Mouse (Mus musculus) megakaryocyte, adult 5-6 weeks (primary cell): ENCODE measurements around the gene Mr1. TPM values are rescaled to one million over a fixed set of nuclear protein-coding genes. Genes with fewer than 3 reads are reported as not detected.

ENCODE experiments used
- ATAC-seq: 2 replicates; pipeline ENCODE4 v1.8.0; 2016; ENCODE audit warnings: mild to moderate bottlenecking, inconsistent platforms; ENCODE audit not compliant: poor library complexity, severe bottlenecking
- total RNA-seq, 2 experiments: library from RNA; stranded (forward) in 1 of 2; stranded (reverse) in 1 of 2; fragments of 153-499, 151-499 nt in 1 of 2; fragments of 221-1000, 200-1000 nt in 1 of 2; gene quantifications; 2 replicates each; pipeline versions ENCODE4 v1.2.3 to v1.2.4; 2015 to 2017

Mr1 gene
- total RNA-seq, 2 experiments from 2014 or later, result 3.0 to 4.5 TPM

DNA sequence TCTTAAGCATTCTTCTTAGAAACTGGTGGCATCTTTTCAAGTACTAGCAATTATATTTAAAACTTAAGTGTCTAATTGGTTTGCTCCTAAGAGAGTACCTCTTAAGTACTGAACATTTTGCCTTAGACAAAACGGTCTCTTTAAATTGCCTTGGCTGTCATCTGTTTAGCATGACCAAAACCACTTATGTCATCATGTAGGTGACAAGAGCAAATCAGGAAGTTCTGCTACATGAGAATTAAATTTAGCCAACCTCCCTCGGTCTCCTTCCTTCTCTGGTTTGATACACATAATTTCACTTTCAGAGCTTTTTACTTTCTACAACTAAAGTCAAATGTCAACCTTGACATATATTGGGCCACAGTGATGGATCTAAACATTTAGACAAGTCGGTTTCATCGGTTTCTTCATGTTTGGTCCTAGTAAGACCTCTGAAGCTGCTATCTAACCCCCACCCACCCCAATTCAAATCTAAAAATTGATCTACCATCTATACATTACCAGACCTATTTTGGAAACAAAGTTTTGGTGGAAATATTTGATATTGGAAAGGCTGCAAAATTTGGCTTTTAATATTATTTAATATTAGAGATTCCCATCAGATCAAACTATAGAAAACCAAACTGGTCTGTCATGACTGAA is 49.9 kb downstream of the Mr1 start:
- peak; percentile 33 for ATAC-seq

DNA sequence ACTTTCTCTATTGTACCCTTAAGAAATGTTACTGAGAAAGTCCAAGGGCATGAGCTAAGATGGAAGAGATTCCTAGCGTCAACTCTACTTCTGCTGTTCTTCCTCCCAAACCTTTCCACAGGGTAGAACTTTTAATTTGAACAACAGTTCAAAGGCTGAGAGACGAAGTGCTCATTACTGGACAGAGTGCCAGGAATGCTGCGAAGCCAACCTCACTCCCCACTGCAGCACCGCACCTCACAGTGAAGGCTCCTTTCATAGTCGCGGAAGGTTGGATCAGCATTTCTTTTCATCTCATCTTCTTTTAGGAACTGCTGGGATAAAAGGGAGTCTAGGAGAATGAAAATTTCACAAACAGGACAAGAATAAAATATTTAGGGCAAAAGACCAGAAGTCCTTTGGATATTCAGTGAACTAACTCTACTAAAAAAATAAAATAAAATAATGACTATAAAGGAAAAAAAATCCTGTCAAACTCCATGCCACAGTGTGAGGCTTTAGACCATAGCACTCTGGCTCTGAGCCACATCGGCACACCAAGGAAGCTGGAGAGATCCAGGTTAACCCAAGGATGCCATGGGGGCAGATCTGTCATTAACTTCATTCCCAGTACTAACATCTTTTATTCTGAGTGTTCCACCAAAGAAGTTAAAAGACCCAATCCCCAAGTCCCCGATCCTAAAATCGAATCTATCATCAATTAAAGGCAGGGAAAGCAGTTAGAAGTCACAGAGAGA is 52.5 kb downstream of the Mr1 start:
- ATAC-seq, result no peak

DNA sequence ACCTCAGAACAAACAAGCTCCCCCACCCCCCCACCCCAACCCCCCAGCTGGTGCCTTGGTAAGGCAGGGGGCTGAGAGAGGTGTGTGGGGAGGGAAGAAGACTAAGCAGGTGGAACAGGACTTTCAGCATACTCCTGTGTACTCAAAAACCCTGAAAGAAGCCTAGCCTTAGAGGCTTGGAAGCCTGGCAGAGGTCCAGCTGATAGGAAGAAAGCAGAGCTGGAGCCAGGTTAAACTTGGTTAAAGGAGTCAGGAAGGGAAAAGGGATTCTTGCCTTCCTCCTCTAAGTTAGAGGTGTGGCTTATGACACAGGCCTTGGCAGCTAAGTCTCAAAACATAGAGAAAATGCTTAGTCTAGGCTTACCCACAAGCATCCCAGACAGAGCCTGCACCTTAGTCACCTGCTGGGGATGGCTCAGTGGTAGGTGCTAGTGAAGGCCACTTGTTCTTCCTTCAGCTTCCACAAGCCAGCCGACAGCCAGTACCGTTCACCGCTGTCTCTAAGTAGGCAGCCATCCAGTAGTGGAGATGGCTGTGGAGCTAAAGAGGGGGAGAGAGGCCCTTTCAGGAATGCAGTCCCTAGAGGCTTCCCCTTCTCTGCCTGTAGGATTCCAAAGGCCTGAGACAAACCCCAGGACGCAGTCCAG is 53.3 kb downstream of the Mr1 start:
- no peak for ATAC-seq

DNA sequence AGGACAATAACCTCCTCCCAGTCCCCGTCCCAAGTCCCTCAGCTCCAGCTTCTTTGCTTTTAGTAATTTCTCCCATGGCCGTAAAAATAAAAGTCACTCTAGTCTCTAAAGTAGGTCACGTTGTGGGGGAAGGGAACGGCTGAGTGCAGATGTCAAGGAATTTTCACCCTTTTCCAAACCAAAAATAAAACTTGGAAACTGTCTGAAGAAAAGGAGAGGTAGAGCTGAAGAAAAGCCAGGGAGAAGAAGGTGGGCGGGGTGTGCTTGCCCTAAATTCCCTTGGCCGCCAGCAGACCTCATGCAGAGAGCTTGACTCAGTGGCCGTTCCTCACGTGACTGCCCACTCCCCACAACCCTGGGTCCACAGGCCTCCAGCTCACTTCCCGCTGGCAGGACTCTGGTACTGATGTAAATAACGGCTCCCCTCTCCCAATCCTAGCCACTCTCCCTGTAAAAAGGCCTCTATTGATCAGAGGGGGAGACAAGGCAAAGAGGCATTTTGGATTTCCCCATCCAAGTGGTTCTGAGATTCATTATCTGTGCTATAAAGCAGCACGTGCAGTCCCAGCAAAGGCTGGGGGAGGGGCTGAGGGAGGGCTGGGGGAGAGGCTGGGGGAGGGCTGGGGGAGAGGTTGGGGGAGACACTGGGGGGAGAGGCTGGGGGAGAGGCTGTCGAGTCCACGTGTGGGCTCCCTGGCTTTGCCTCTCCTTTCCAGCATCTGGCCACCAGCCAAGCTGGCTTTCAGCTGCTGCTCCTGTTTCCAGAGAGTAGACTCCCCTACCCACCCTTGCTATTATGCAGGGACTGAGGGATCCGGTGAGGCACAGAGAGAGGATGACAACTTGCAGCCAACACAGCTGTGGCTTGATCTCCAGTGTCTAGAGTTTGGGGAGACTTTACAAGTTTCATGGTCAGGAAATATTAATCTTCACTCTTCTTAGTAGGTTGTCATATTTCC is 54.5 kb downstream of the Mr1 start:
- ATAC-seq, result no peak

DNA sequence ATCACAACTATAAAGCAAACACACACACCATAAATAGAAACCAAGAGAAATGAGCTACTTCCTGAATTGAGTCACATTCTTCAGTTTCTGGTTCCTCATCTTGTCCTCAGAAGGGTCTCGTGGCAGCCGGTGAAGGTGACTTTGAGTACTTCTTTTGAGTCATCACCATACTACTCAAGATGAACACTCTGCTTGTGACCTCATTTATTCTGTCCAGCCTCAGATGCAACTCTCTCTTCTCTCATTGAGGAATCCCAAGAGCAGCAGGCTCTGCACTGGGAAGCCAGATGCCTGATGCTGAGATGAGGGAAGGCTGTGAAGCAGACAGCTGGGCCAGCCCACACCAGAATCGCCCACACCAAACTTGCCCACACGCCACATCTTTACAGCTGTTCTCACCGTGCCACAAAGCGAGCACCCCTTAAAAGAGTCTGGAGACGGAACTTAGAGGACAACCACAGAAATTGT is 55.2 kb downstream of the Mr1 start:
- ATAC-seq, result peak; percentile 93

DNA sequence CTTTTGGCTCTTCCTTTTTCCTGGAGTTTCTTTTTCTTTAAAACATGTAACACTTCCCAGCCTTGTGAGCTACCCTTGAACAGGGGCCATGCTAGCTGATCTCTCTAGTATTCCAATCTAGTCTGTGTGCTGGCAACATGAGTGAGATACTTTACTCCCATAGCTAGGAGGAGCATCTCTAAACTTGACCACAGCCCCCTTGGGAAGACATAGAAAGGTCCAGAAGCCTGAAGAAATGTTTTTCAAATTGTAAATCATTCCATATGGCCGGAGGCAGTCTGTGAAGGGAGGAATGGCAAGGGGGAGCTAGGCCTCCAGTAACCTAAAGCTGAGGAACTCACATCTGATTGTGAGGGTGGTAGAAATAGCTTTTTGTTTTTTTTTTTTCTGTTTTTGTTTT is 55.9 kb downstream of the Mr1 start:
- ATAC-seq, result no peak

DNA sequence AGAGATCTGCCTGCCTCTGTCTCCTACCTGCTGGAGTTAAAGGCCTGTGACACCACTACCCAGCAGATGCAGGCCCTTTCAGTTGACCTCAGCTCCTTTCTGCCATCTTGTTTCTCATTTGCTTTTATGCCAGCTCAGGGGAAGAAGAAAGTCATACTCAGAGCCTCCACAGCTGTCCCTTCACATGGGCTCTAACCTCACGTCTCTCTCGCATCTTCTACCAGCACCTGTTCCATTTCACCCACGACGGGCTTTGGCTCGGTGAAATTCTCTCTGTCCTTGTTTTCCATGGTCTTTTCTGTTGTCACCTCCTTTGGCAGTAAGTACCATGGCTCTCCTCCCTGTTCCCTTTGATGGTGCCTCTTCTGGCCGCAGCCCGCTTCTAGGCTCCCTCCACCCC is 56.3 kb downstream of the Mr1 start:
- ATAC-seq, result no peak

DNA sequence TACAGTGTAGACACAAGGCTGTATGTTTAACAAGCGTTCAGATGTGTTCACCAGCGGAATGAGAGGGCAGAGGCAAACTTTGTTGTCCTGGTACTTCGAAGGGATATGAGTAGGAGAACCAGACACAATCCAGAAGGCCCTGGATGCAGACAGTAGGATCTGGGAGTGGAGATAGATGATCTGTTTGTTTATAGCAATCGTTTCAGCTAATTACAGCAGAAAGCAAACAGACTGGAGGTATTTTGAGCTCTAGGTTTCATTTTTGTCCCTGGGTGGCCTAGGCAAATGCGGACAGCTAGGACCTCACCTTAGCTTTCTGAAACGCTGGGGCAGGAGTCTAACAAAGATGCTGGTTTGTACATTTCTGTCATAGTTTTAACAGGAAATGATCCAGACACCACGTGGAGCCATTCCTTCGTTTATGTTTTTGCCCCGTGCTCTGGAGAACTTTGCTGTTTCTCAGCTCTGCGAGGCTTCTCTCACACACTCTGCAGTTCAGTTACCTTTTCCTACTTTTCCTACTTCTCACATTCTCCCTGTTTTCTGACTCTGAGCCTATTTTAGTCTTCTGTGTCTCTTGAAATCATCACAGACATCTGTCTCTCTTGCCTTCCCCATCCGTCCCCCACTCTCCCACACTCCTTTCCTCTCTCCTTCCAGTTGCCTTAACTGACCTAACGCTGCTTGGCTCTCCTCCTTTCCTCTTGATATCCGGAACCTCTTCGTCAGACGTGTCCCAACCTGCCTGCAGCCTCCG is 57.6 kb downstream of the Mr1 start:
- no peak for ATAC-seq

DNA sequence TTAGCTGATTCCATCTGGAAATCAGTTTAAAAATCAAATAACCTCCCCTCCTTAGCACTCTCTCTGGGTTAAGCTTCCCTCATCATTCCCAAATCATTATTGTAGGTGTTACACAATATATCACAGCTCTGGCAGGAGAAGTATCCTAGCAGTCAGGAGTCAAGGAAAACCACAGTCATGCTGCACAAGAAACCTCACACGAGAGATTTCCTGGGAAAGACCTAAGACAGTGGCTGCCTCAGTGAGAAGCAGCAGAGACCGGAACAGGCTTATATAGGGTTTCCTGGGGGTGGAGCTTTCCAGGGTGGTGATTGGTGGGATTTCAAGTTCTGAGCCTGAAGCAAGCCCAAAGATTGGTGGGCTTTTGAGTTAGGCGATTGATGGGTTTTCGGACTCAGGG is 58.6 kb downstream of the Mr1 start:
- ATAC-seq, result no peak

DNA sequence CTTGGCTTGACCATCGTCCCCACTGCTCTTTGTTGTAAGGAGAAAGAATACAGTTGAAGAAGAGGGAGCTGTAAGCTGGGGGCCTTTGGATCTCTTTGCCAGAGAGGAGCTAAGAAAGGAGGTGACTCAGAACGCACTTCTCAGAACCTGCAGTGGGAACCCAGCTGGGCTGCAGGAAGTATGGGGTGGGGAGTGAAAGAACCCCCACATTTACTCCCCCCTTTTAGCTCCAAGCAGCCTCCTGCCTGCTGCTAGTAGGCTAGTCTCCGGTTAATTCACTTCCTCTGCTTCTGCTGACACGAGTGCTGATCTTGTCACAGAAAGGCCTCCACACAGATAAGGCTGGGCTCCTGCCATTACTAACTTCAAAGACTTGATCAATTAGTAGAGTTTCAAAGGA is 59.7 kb downstream of the Mr1 start:
- no peak for ATAC-seq

DNA sequence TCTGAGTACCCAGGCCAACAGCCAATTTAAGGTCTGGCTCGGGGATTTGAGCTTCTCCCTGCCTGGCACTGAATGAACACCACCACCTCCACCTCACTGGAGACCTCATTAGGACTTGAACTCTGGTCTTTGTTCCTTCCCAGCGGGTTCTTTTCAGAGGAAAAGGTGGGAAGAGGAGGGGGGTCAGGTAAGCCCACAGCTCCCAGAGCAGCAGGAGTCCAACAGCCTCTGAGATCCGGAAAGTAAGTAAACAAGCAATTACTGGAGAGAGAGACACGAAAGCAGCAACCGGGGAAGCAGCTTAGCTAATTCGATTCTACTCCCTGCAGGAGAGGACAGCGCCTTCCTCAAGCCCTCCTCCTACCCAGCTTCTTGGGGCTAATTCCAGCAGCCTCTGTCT is 60.2 kb downstream of the Mr1 start:
- no peak for ATAC-seq

DNA sequence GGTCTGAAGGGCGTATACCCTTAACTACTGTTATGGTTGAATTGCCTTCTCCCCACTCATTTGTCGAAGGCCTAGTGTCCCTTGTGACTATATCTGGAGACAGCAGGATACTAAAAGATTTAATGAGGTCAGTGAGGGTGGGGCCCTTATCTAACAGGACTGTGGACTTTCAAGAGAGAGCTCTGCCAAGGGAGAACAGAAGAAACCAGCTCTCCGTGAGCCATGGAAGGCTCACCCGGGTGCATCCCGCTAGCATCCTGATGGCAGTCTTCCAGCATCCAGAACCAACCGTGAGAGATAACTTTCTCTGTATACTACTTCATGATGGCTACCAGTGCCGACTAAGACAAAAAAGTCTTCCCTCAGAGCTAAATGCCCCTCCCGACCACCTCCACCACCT is 61.8 kb downstream of the Mr1 start:
- ATAC-seq, result no peak

DNA sequence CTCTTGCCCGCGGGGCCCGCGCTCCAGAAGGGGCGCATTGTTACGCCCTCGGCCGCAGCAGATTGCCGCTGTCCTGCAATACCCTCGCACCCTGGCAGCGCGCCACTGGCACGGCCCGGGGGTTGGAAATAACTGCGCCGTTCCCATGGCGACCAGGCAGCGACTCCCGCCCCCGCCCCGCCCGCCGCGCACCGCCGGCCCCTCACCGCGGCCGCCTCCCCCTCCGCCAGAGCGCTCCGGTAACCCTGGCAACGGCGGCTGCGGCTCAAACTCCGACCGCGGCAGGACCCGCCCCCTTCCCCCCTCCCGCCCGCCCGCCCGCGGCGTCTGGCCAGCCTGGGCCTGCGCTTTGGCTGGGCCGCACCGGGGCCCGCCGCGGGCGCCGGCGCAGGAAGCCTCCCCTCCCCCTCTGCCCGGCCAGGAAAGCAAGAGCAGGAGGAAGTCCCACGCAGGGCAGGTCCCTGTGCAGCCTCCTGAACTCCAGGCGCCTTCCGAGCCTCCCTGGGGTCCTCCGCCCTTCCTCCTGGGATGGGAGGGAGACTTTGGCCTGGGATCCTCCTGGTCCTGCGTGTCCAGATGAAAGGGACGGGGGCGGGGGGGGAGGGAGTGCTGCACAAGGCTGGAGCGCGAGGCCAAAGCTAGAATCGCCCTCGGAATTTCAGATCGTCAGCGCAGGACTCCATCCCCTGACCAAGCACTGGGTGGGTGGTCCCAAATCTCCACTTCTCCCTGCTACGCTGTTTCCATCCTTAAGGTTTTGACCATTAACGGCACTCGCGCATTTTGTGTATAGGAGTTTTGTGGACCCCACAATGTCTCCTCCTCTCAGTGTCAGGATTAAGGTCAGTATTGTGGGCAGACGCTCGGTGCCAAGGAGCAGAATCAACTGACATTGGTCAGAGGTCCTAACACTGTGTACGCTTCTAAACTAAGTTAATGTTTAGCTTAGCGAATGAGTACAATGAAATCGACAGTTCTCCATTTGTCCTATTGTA is 63.0 kb downstream of the Mr1 start:
- ATAC-seq, result peak; percentile 88

DNA sequence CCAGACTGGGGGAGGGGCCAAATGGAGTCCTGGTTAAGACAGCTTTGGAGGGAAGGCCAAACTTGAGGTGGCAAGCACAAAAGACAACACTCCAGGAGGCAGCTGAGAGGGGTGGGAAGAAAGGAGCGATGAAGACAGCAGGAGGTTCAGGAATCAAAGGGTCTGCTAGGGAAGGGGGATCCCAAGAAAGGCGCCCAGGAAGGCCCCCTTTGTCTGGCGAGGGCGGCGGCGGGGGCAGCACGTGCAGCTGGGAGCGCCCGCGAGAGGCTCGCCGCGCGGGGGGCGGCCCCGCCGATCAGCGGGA is 63.7 kb downstream of the Mr1 start:
- no peak for ATAC-seq

DNA sequence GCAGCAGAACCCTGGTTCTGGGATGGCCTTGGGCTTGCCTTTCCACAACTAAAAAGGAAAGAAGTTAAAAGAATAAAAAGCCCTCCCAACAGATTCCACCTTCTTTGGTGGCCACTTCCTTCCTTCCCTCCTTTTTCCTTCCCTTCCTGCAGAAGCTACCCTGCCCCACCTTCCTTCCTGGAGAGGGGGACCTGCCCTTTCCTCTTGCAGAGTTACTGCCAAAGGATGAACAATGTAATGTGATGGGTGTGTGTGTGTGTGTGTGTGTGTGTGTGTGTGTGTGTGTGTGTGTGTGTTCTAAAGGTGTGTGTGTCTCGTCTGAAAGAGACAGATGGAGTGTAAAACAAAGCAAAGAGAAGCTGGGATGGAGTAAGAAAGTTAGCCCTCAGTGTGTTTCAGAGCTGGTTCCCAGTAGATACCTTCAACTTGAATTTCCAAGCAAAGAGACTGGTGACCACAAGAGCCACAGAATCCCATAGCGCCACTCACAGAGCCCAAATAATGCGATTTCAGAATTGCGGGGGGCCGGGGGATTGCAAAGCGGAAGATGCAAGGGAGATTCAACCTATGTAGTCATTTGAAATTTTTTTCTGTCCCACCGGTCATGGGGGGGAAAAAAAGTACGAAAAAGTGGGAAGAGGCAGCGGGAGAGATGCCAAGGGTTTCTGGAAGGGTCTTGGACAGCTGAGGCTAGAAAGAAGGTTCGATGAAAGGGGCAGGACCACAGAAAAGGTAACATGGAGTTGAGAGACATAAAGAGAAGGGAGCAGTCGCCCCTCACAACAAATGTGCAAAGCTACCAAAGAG is 64.3 kb downstream of the Mr1 start:
- ATAC-seq, result no peak

DNA sequence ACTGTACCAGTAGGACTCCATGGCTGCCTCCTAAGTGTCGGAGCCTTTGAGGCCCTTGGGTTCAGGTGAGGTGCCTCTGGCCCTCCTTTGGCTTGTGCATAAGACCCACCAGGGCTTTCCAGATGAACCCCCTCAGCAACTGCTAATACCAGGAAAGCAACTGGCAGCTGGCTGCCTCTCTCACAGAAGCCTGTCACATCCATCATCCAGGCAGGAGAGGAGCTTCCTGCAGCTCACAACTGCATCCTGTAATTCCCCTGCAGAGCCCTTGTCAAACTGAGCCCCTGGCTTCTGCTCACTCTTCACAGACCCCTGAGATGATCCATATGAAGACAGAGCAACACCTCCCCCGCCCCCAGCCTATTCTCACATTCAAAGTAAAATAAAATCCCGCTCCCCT is 68.9 kb downstream of the Mr1 start:
- no peak for ATAC-seq
